Mouse (Mus musculus) hematopoietic stem cell, adult 5-6 weeks (primary cell): ENCODE data around the gene Klhl11. TPM values are rescaled to one million over a fixed set of nuclear protein-coding genes. Genes with fewer than 3 reads are reported as not detected.

Source experiments
- ATAC-seq, 2 experiments: fragments of 125-278 bp in 1 of 2; replicated peaks in 1 of 2; 2 replicates each; pipeline ENCODE4 v1.8.0; 2016 to 2017; ENCODE audit warnings: inconsistent platforms in 2 of 2, mild to moderate bottlenecking in 2 of 2, moderate number of reproducible peaks in 2 of 2, low read depth in 1 of 2, moderate TSS enrichment in 1 of 2; ENCODE audit not compliant: low FRiP score in 2 of 2, poor library complexity in 2 of 2, severe bottlenecking in 2 of 2, insufficient read depth in 1 of 2, low TSS enrichment in 1 of 2
- total RNA-seq: library from RNA; stranded (forward); fragments of 172-1452, 232-1000 nt; gene quantifications from 2 replicates; pipeline ENCODE4 v1.2.3, GENCODE M21; 2017

The Klhl11 gene
- total RNA-seq, 1 experiment from 2014 or later: 27.6 TPM

- ATAC-seq: no peak
Observed at GRCm38 (mm10) chr11:100484461-100484860, 11.9 kb upstream of the Klhl11 start.

- ATAC-seq: no peak
Observed at GRCm38 (mm10) chr11:100479152-100479551, 6.6 kb upstream of the Klhl11 start.

GRCm38 (mm10) chr11:100476281-100476680 lies 3.7 kb upstream of the Klhl11 start:
- no peak for ATAC-seq

GRCm38 (mm10) chr11:100472935-100473295 lies 374 bp upstream of the Klhl11 start:
- ATAC-seq: 0 out of 4 replicates have a peak, but pooled peaks of 1 of the 2 experiments have one; percentile 5

GRCm38 (mm10) chr11:100471352-100472196 lies 967 bp downstream of the Klhl11 start:
- no peak for ATAC-seq

GRCm38 (mm10) chr11:100465833-100466232 lies 6.7 kb downstream of the Klhl11 start:
- no peak for ATAC-seq

- ATAC-seq: no peak
Observed at GRCm38 (mm10) chr11:100465229-100465792, 7.2 kb downstream of the Klhl11 start.

- ATAC-seq: no peak
Observed at GRCm38 (mm10) chr11:100462699-100463098, 9.8 kb downstream of the Klhl11 start.

- ATAC-seq: no peak
Observed at GRCm38 (mm10) chr11:100457711-100458110, 14.8 kb downstream of the Klhl11 start.

- no peak for ATAC-seq
Observed at GRCm38 (mm10) chr11:100457247-100457646, 15.3 kb downstream of the Klhl11 start.

- ATAC-seq: no peak
Observed at GRCm38 (mm10) chr11:100442625-100443024, 29.9 kb downstream of the Klhl11 start.

GRCm38 (mm10) chr11:100441797-100442196 lies 30.7 kb downstream of the Klhl11 start, which contains the start of the genes Nt5c3b and Klhl10:
Gene Nt5c3b (minus strand): TSS chr11:100441808.
Gene Klhl10 (plus strand): TSS chr11:100441917.
- ATAC-seq: no peak

GRCm38 (mm10) chr11:100440691-100441522 lies 31.6 kb downstream of the Klhl11 start:
- ATAC-seq: peak; percentile 78 to 93

GRCm38 (mm10) chr11:100437901-100438300 lies 34.6 kb downstream of the Klhl11 start:
- no peak for ATAC-seq

- no peak for ATAC-seq
Observed at GRCm38 (mm10) chr11:100435678-100436246, 36.8 kb downstream of the Klhl11 start.

- ATAC-seq: no peak
Observed at GRCm38 (mm10) chr11:100432002-100432401, 40.5 kb downstream of the Klhl11 start.

GRCm38 (mm10) chr11:100430052-100430451 lies 42.5 kb downstream of the Klhl11 start:
- ATAC-seq: no peak
